Mouse (Mus musculus) splenic B cell, adult 2 months (primary cell): ENCODE data around the gene Chmp6.

ENCODE experiments used
- DNase-seq: peaks from one replicate; pipeline ENCODE4 v3.0.0-alpha.2; 2011; ENCODE audit warnings: low read depth, low spot score
- H3K27me3 ChIP-seq: 2 replicates; pipeline ENCODE4 v1.6.1; 2012; ENCODE audit warnings: mild to moderate bottlenecking, low read length, moderate library complexity, mixed read lengths; ENCODE audit not compliant: control insufficient read depth, poor library complexity, insufficient read depth, severe bottlenecking
- H3K36me3 ChIP-seq: 2 replicates; pipeline ENCODE4 v1.6.1; 2012; ENCODE audit warnings: mild to moderate bottlenecking, low read length, moderate library complexity, mixed read lengths; ENCODE audit not compliant: control insufficient read depth, poor library complexity, insufficient read depth, severe bottlenecking

The Chmp6 gene

GRCm38 (mm10) chr11:119913291-119913934 is at the start of gene Chmp6:
Gene Chmp6, plus strand, starts transcription at chr11:119913441.
- Histone ChIP-seq H3K27me3 (no peaks in the 10 kb centered on the region), H3K36me3 (peaks cover 6% of the 10 kb centered on the region)
- DNase-seq = peak; percentile 87

- DNase-seq = no peak
Observed at GRCm38 (mm10) chr11:119866837-119867236, 46.4 kb upstream of the Chmp6 start.

GRCm38 (mm10) chr11:119868138-119868537 is 45.1 kb upstream of the Chmp6 start:
- Histone ChIP-seq H3K27me3 (no peaks in the 10 kb centered on the region), H3K36me3 (no peaks in the 10 kb centered on the region)
- DNase-seq = no peak

More at GRCm38 (mm10) chr11:119866837-119867236, 46.4 kb upstream of the Chmp6 start:
- no peaks in the 10 kb centered on the region for H3K36me3 ChIP-seq
- no peaks in the 10 kb centered on the region for H3K27me3 ChIP-seq

GRCm38 (mm10) chr11:119868556-119868955 is 44.7 kb upstream of the Chmp6 start:
- Histone ChIP-seq H3K27me3 (no peaks in the 10 kb centered on the region), H3K36me3 (no peaks in the 10 kb centered on the region; the same call in 1 of the 2 replicates)
- DNase-seq = no peak

GRCm38 (mm10) chr11:119871141-119871540 is 42.1 kb upstream of the Chmp6 start:
- no peaks in the 10 kb centered on the region for H3K27me3 ChIP-seq
- no peak for DNase-seq

GRCm38 (mm10) chr11:119873643-119874042 is 39.6 kb upstream of the Chmp6 start:
- DNase-seq = no peak
- no peaks in the 10 kb centered on the region for H3K27me3 ChIP-seq

More at GRCm38 (mm10) chr11:119871141-119871540, 42.1 kb upstream of the Chmp6 start:
- H3K36me3 ChIP-seq = no peaks in the 10 kb centered on the region; the same call in none of the 2 replicates

GRCm38 (mm10) chr11:119874841-119875240 is 38.4 kb upstream of the Chmp6 start:
- DNase-seq = no peak
- Histone ChIP-seq H3K36me3 (no peaks in the 10 kb centered on the region; the same call in none of the 2 replicates), H3K27me3 (no peaks in the 10 kb centered on the region)

More at GRCm38 (mm10) chr11:119873643-119874042, 39.6 kb upstream of the Chmp6 start:
- no peaks in the 10 kb centered on the region; the same call in none of the 2 replicates for H3K36me3 ChIP-seq

- H3K36me3 ChIP-seq = no peaks in the 10 kb centered on the region; the same call in none of the 2 replicates
- H3K27me3 ChIP-seq = no peaks in the 10 kb centered on the region
- no peak for DNase-seq
Observed at GRCm38 (mm10) chr11:119875685-119876084, 37.6 kb upstream of the Chmp6 start.

GRCm38 (mm10) chr11:119877124-119877523 is 36.1 kb upstream of the Chmp6 start:
- DNase-seq = no peak
- Histone ChIP-seq H3K36me3 (no peaks in the 10 kb centered on the region; the same call in none of the 2 replicates), H3K27me3 (no peaks in the 10 kb centered on the region)

GRCm38 (mm10) chr11:119879573-119879972 is 33.7 kb upstream of the Chmp6 start:
- DNase-seq = no peak
- no peaks in the 10 kb centered on the region for H3K36me3 ChIP-seq
- no peaks in the 10 kb centered on the region for H3K27me3 ChIP-seq

- Histone ChIP-seq H3K27me3 (no peaks in the 10 kb centered on the region), H3K36me3 (no peaks in the 10 kb centered on the region)
- no peak for DNase-seq
Observed at GRCm38 (mm10) chr11:119883646-119884045, 29.6 kb upstream of the Chmp6 start.

GRCm38 (mm10) chr11:119889966-119890365 is 23.3 kb upstream of the Chmp6 start:
- Histone ChIP-seq H3K27me3 (no peaks in the 10 kb centered on the region), H3K36me3 (peaks cover 1% of the 10 kb centered on the region; the same call in 1 of the 2 replicates)
- no peak for DNase-seq

GRCm38 (mm10) chr11:119891601-119892215 is 21.5 kb upstream of the Chmp6 start:
- H3K36me3 ChIP-seq = peaks cover 1% of the 10 kb centered on the region; the same call in 1 of the 2 replicates
- no peak for DNase-seq
- H3K27me3 ChIP-seq = no peaks in the 10 kb centered on the region

GRCm38 (mm10) chr11:119893667-119894236 is 19.5 kb upstream of the Chmp6 start:
- DNase-seq = no peak
- Histone ChIP-seq H3K36me3 (peaks cover 3% of the 10 kb centered on the region; the same call in 1 of the 2 replicates), H3K27me3 (no peaks in the 10 kb centered on the region)

GRCm38 (mm10) chr11:119894634-119895033 is 18.6 kb upstream of the Chmp6 start:
- H3K36me3 ChIP-seq = peaks cover 1% of the 10 kb centered on the region; the same call in 1 of the 2 replicates
- no peaks in the 10 kb centered on the region for H3K27me3 ChIP-seq
- peak; percentile 66 for DNase-seq
